Mouse (Mus musculus) spleen, postnatal 4 days (tissue): ENCODE results near the gene Rab3gap1.

Experiments
- DNase-seq, 2 experiments: peaks; one replicate each; pipeline ENCODE4 v3.0.0; 2022; ENCODE audit warnings: low spot score in 2 of 2

The Rab3gap1 gene

GRCm38 (mm10) chr1:127982268-127982667, 113.7 kb downstream of the Rab3gap1 start:
- no peak for DNase-seq

GRCm38 (mm10) chr1:127983274-127983993, 114.9 kb downstream of the Rab3gap1 start:
- DNase-seq: no peak

GRCm38 (mm10) chr1:127985391-127985790, 116.8 kb downstream of the Rab3gap1 start:
- no peak for DNase-seq

- no peak for DNase-seq
These were observed 119.7 kb downstream of the Rab3gap1 start for GRCm38 (mm10) chr1:127988246-127988645.

- no peak for DNase-seq
These were observed 120.8 kb downstream of the Rab3gap1 start for GRCm38 (mm10) chr1:127989387-127989786.

GRCm38 (mm10) chr1:127989876-127990731, 121.5 kb downstream of the Rab3gap1 start:
- DNase-seq: no peak
